Mouse (Mus musculus) liver, embryonic 11.5 days (tissue): ENCODE data around the gene Fmc1. TPM values are rescaled to one million over a fixed set of nuclear protein-coding genes. Genes with fewer than 3 reads are reported as not detected.
"Not testable (repeated sequence)": the region's sequence is repeated elsewhere in the genome, so short reads cannot be mapped to it uniquely, and the experiment has no call there.

ENCODE experiments used
- ATAC-seq: fragments of 200-750 bp; cut with Nextera tagmentation; replicated peaks from 2 replicates; pipeline ENCODE4 v1.8.0; 2017; ENCODE audit warnings: moderate number of reproducible peaks, mild to moderate bottlenecking, moderate TSS enrichment, moderate library complexity; ENCODE audit not compliant: low FRiP score
- DNase-seq: peaks from one replicate; pipeline ENCODE4 v3.0.0-alpha.2; 2017; ENCODE audit warnings: low spot score
- H3K27ac ChIP-seq: fragments of 300-500 bp; sonication (generic); 2 replicates; pipeline ENCODE4 v1.5.1; 2014; ENCODE audit warnings: mild to moderate bottlenecking, low read depth, low read length, control low read depth
- H3K27me3 ChIP-seq: fragments of 300-500 bp; sonication (generic); replicated peaks from 2 replicates; pipeline ENCODE4 v1.6.1; 2014; ENCODE audit warnings: low read length, mixed read lengths; ENCODE audit not compliant: control insufficient read depth, insufficient read depth
- H3K36me3 ChIP-seq: fragments of 300-500 bp; sonication (generic); 2 replicates; pipeline ENCODE4 v1.6.1; 2014; ENCODE audit warnings: mild to moderate bottlenecking, low read length, moderate library complexity, mixed read lengths; ENCODE audit not compliant: control insufficient read depth, insufficient read depth
- H3K4me1 ChIP-seq: fragments of 300-500 bp; sonication (generic); replicated peaks from 2 replicates; pipeline ENCODE4 v1.6.1; 2014; ENCODE audit warnings: low read length, mixed read lengths; ENCODE audit not compliant: control insufficient read depth, insufficient read depth
- H3K4me2 ChIP-seq: fragments of 300-500 bp; sonication (generic); 2 replicates; pipeline ENCODE4 v1.6.1; 2014; ENCODE audit warnings: mild to moderate bottlenecking, control low read depth, moderate library complexity
- H3K4me3 ChIP-seq: fragments of 300-500 bp; sonication (generic); 2 replicates; pipeline ENCODE4 v1.5.1; 2014; ENCODE audit warnings: low read depth, low read length, control low read depth
- H3K9ac ChIP-seq: fragments of 300-500 bp; sonication (generic); 2 replicates; pipeline ENCODE4 v1.6.1; 2014; ENCODE audit warnings: low read depth, low read length, control low read depth
- H3K9me3 ChIP-seq: fragments of 300-500 bp; sonication (generic); 2 replicates; pipeline ENCODE4 v1.6.1; 2016; ENCODE audit warnings: low read length, inconsistent platforms, mixed read lengths; ENCODE audit not compliant: control insufficient read depth
- WGBS: fragments of 180-500 bp; shearing (Covaris S2); extraction: QIAGEN DNeasy Blood & Tissue Kit; methylation state at CpG from one replicate; pipeline ENCODE4 v1.1.7; 2014; 5-methylcytosine and 5-hydroxymethylcytosine counted together
- polyA plus RNA-seq: library from polyadenylated mRNA; unstranded; fragments of >200 nt; fragmentation: Nextera tagmentation; extraction: Ambion mirVana; gene quantifications from 2 replicates; pipeline ENCODE4 v1.2.1, GENCODE M21; 2014

Fmc1 gene
- polyA plus RNA-seq, 1 experiment from 2014 or later, result 141 TPM

DNA sequence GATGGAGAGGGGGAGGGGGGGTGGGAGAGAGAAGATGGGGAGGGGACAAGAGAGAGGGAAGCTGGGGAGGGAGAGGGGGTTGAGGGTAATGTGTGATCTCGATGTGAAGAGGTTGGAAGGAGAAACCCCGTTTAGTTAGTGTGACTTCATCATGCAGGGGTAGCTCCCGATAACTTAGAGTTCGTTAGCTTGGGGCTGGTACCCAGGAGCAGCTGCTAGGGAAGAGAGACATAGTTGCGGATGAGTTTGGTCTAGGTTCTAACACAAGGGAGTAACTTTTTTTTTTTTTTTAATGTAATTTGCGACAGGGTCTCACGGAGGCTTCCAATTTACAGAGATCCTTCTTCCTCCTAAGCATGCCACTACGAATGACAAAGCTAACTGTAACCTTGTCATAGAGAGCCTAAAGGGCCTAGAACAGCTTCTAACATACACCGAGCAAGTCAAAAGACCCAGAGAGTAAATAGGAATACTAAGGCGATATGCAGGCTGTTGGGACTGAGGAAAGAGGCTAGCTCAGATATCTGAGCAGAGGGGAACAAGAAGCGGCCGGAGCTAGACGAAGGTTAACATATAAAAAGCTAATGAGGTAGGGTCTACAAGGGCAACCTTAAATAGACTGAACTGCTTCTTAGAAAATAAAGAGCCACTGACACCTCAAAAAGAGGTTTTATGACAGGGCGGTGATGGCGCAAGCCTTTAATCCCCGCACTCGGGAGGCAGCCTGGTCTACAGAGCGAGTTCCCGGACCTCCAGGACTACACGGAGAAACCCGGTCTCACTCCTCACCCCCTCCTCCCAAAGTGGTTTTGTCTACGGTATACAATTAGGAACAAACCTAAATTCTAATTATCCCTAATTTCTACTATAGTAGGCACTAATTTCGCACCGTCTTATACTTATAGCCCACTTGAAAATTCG, 542 bp upstream of the Fmc1 start:
- H3K27ac ChIP-seq, result peak overlapping the region; percentile 93
- peaks cover 12% of the 10 kb centered on the region for H3K4me1 ChIP-seq
- no peaks in the 10 kb centered on the region for H3K36me3 ChIP-seq
- ATAC-seq (peak; percentile 15), DNase-seq (peak; percentile 60)
- 8% methylated on average over 25 of the region's 25 CpGs for WGBS
- H3K4me2 ChIP-seq, result peak overlapping the region; percentile 88
- no peaks in the 10 kb centered on the region for H3K9me3 ChIP-seq
- no peaks in the 10 kb centered on the region for H3K27me3 ChIP-seq
- H3K9ac ChIP-seq, result peak overlapping the region; percentile 73
- H3K4me3 ChIP-seq, result peak overlapping the region; percentile 81

DNA sequence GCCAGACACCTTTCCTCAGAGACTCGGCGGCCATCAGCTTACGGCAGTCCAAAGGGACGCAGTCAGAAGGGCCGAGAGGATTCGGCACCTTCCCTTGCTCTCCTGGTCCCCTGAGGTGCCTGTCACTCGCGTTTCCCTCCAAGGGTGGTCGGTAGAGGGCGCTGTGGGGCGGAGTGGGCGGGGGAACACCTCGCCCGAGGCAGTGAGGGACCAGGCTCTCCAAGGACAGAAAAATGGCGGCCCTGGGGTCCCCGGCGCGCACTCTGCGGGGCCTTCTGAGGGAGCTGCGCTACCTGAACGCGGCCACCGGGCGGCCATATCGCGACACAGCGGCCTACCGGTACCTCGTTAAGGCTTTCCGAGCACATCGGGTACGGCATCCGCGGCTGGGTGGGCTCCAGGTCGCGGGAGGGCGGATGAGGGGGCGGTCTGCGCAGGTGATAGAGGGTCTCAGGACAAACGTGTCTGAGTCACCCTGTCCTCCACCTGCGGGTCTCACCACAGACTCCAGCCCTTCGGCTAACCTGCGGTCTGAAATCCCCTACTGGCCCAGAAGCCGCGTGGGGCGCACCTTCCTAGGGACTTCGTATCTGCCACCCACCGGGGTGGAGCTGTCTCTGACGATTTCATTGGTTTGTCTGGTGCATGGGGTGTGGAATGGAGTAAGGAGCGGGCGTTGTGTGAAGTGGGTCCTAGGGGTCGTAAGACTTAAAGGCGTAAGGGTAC, 1.5 kb downstream of the Fmc1 start:
- Histone ChIP-seq H3K27me3 (no peaks in the 10 kb centered on the region), H3K27ac (peak overlapping the region; percentile 93), H3K4me1 (peaks cover 12% of the 10 kb centered on the region), H3K9ac (peak overlapping the region; percentile 98), H3K36me3 (peaks cover 2% of the 10 kb centered on the region; the same call in 1 of the 2 replicates), H3K4me2 (peak overlapping the region; percentile 75), H3K9me3 (no peaks in the 10 kb centered on the region), H3K4me3 (peak overlapping the region; percentile 81)
- under 1% methylated on average over 53 of the region's 53 CpGs for WGBS
- peak; percentile 84 for ATAC-seq
- DNase-seq, result peak; percentile 100

DNA sequence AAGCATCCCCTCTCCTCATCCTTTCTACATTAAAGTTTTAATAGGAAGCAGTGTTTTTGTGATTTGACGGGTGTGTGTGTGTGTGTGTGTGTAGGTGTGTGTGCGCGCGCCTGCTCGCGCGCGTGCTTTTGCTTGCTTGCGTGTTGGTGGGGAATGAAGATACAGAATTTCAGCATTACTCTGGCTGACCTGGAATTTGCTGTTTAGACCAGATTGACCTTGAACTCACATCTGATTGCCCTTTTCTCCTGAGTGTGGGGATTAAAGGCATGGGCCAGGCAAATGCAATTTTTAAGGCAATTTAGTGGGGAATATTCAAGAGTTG, 2.0 kb downstream of the Fmc1 start:
- H3K4me1 ChIP-seq, result peaks cover 12% of the 10 kb centered on the region
- no peak for DNase-seq
- 2% methylated on average over 9 of the region's 9 CpGs for WGBS
- H3K9me3 ChIP-seq, result no peaks in the 10 kb centered on the region
- H3K27me3 ChIP-seq, result no peaks in the 10 kb centered on the region
- peak overlapping the region; percentile 81 for H3K4me3 ChIP-seq
- ATAC-seq, result no peak
- H3K4me2 ChIP-seq, result peak overlapping the region; percentile 75
- peak overlapping the region; percentile 93 for H3K27ac ChIP-seq
- H3K9ac ChIP-seq, result peak overlapping the region; percentile 98
- H3K36me3 ChIP-seq, result peaks cover 7% of the 10 kb centered on the region; the same call in 1 of the 2 replicates

DNA sequence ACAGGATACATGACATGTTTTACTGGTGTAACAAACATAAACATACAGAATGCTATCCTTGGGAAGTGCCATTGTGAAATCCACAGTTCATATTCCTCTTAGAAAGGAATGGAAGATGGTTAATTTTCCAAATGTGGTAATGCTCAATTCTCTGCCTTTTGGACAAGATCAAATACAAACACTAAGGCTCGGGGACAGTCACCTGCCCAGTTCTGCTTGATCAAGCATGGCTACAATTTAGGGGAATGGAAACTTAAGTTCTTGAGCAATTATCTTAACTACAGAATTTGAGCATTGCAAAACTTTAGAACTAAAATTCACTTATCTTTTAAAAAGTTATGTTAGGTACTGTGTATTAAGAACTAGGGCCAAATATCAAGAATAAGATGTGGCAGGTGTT, 2.5 kb downstream of the Fmc1 start:
- Histone ChIP-seq H3K9ac (peak overlapping the region; percentile 98), H3K36me3 (peaks cover 7% of the 10 kb centered on the region; the same call in 1 of the 2 replicates), H3K4me1 (peaks cover 12% of the 10 kb centered on the region), H3K27ac (no peak overlapping the region), H3K27me3 (no peaks in the 10 kb centered on the region), H3K9me3 (no peaks in the 10 kb centered on the region), H3K4me3 (peak overlapping the region; percentile 81), H3K4me2 (peak overlapping the region; percentile 75)
- WGBS, result 78% methylated on average over 1 of the region's 1 CpGs
- ATAC-seq, result no peak
- DNase-seq, result no peak

DNA sequence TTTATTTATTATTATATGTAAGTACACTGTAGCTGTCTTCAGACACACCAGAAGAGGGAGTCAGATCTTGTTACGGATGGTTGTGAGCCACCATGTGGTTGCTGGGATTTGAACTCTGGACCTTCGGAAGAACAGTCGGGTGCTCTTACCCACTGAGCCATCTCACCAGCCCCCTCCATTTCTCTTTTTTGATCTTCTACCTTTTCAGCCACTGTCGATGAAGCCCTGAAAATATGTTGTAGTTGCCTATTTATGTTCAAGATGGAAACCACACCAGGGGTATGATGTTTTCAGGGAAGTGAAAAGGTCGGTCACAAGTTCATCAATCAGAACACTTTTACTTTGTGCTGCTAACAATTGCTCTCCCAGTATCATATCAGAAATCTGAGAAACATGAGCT, 10.8 kb downstream of the Fmc1 start:
- not testable (repeated sequence) for DNase-seq, H3K9ac ChIP-seq, H3K4me2 ChIP-seq, H3K27me3 ChIP-seq, H3K36me3 ChIP-seq, ATAC-seq, H3K4me1 ChIP-seq, H3K27ac ChIP-seq, H3K9me3 ChIP-seq, H3K4me3 ChIP-seq
- 91% methylated on average over 4 of the region's 5 CpGs for WGBS

DNA sequence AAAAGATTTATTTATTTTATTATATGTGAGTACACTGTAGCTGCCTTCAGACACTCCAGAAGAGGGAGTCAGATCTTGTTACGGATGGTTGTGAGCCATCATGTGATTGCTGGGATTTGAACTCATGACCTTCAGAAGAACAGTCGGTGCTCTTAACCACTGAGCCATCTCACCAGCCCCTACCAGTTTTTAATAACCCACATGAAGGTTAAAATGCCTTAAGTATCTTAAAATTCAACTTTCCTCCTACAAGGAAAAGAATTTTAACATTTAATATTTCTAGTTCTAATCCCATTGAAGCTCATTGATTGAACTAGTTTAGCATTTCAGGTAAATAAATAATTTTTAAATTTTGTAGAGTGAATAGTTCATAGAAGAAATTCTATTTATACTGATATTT, 13.7 kb downstream of the Fmc1 start:
- H3K4me2 ChIP-seq, H3K9ac ChIP-seq, H3K36me3 ChIP-seq, DNase-seq, ATAC-seq, H3K4me3 ChIP-seq, H3K4me1 ChIP-seq, H3K27ac ChIP-seq, H3K9me3 ChIP-seq, H3K27me3 ChIP-seq: not testable (repeated sequence)
- 85% methylated on average over 2 of the region's 2 CpGs for WGBS

DNA sequence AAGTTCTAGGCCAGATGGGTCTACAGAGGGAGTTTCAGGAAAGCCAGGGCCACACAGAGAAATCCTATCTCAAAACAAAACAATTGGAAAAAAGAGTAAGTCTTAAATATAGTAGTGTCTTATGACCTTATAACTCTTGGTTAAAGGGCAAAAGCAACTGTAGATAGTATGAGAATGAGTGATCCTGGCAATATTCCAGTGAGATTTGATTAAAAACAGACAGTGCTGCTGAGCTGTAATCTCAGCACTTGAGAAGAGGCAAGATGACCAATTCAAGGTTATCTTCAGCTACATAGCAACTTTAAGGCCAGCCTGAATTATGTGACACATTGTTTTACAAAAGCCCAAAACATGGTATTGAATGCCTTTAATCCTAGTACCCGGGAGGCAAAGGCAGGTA, 14.4 kb downstream of the Fmc1 start:
- H3K9me3 ChIP-seq, result no peaks in the 10 kb centered on the region
- no peak for ATAC-seq
- H3K27ac ChIP-seq, result no peak overlapping the region
- no peaks in the 10 kb centered on the region for H3K36me3 ChIP-seq
- WGBS, result 90% methylated on average over 1 of the region's 1 CpGs
- H3K27me3 ChIP-seq, result no peaks in the 10 kb centered on the region
- H3K4me2 ChIP-seq, result no peak overlapping the region
- no peak overlapping the region for H3K9ac ChIP-seq
- H3K4me3 ChIP-seq, result no peak overlapping the region
- DNase-seq, result no peak
- H3K4me1 ChIP-seq, result peaks cover 7% of the 10 kb centered on the region

DNA sequence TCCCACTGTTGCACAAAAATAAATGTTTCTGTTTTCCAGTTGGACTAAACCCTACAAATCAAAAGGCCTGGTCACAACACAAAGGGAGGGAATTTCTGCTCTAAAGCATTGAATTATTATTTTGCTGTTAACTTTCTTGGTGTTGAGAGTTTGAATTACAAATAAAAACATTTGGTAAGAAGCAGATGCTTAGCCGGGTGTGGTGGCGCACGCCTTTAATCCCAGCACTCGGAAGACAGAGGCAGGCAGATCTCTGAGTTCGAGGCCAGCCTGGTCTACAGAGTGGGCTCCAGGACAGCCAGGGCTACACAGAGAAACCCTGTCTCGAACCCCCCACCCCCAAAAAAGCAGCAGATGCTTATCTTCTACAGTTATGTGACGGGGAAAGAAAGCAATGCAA, 15.3 kb downstream of the Fmc1 start:
- H3K36me3 ChIP-seq, H3K4me2 ChIP-seq, H3K9ac ChIP-seq, H3K27me3 ChIP-seq, H3K4me3 ChIP-seq, DNase-seq, H3K9me3 ChIP-seq, H3K27ac ChIP-seq, H3K4me1 ChIP-seq, ATAC-seq: not testable (repeated sequence)
- 93% methylated on average over 7 of the region's 7 CpGs for WGBS
